Mouse (Mus musculus) heart, postnatal 0 days (tissue): ENCODE data around the gene Peak1.

Experiments
- CTCF ChIP-seq: IDR thresholded peaks from 2 replicates; pipeline ENCODE4 v1.5.1; 2016; ENCODE audit warnings: antibody characterized with exemption, control low read depth, low read depth
- EP300 ChIP-seq: IDR thresholded peaks from 2 replicates; pipeline ENCODE4 v1.6.1; 2016; ENCODE audit warnings: antibody characterized with exemption, low read depth

- TF ChIP-seq CTCF: no peak
- no peak for TF ChIP-seq EP300
These were observed 43.1 kb upstream of the Peak1 start for GRCm38 (mm10) chr9:56460987-56461386.
